Mouse (Mus musculus): ENCODE measurements at regions not wholly inside any gene's neighbourhood (a gene's known extent, or its start where the extent isn't known, plus 50 kb on each side); places are given as distances from the start of the nearest gene placed in this dataset.

DNA sequence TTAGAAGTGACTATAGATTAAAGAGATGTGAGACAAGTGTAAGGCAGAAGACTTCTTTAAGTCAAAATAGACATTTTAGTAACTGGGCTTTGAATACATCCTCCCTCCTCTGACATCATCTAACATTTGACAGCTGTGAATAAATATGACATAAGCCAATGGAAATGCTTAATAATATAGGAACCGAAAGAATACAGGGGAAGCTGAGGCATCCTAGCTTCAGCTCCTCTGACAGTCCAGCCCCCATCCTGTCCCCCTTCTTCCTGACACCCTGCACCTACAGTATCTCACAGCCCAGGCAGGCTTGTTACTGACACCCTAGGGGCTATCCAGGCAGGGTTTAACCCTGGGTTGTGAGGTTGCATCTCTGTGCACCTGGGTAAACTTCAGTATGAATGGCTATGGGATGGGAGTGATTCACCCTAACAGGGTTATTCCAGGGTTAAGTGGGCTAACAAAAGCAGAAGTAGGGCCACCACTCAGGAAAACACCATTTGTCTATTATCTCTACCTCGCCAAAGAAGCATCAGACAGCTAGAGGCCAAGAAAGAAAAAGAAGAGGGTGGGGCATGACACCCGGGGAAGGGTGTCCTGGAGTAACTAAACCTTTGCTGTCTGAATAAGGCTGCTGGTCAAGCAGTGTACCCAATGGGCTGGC, 158.6 kb upstream of the Dyrk2 start:
- intact Hi-C loops (cut with DNase I), result no loop called here
- no peak for DNase-seq (ENCODE audit: low spot score in 2 of 2)

DNA sequence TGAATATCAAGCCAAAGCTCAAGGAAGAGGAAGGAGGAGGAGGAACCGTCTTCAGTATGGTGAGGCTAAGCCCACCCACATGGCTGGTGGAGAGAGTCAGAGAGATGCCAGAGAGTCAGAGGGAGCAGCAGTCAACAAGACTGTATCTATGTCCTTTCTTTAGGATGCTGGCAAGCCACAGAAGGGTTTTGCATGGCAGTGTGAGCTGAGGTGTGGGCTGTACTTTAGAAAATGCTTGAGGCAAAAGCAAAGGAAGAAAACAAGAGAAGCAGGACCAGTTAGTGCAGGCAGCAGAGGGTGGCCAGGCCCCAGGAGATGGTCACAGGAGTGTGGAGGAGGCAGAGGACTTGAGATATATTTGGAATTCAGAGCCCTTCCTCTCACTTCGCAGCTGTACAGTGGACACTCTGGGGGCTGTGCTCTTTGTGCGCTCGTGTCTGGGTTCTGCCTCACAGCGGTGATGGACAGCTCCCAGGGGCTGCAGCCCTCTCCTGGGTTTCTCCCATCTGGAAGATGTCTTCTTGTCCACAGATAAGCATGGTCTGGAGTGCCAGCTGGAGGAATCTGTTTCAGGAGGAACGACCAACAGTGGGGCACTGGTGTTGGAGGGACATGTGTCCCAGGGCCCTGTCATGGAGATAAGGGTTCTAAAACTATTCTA, 157.4 kb upstream of the Dyrk2 start:
- DNase-seq (ENCODE audit: low spot score in 2 of 2), result peak; percentile 31 to 39
- intact Hi-C loops (cut with DNase I), result no loop called here

DNA sequence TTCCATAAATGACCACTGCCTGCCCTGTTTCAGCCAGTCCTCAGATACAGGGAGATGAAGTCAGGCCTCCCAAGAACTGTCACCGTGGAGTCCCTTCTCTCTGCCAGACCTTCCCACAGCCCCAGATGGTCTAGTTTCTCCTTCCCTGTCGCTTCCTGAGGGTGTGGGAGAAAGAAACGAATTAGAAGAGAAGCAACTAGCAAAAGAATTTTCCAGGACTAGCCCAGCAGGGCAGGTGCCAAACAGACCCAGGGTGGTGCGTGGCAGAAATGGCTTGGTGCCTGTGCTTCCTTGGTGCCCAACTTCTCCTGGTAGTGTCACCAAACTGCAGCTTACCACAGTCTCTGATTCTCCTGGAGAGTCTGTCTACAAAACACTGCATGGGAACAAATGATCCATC, 156.3 kb upstream of the Dyrk2 start:
- intact Hi-C loops (cut with DNase I), result no loop called here
- peak; percentile 54 to 72 for DNase-seq (ENCODE audit: low spot score in 2 of 2)

DNA sequence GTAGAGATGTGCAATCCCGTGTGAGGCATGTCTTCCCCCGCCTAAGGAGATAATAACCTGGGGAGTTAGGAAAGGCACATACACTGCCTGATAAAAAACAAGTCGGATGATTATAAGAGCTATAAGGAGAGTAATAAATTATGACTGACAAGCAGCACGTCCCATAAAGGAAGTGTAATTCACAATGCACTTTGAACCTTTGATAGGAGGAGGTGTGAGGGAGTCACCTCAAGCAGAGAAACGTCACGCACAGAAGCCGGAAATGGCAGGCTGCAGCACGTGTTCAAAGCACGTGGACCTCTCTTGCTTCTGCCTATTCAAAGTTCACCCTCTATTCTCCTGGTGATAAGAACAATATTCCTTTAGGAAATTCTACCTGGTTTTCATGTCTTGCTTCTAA, 154.4 kb upstream of the Dyrk2 start:
- intact Hi-C loops (cut with DNase I), result no loop called here
- no peak for DNase-seq (ENCODE audit: low spot score in 2 of 2)

GRCm38 (mm10) chr10:119019082-119019481, 149.1 kb upstream of the Dyrk2 start:
- intact Hi-C loops (cut with DNase I), result no loop called here
- DNase-seq (ENCODE audit: low spot score in 2 of 2), result no peak

DNA sequence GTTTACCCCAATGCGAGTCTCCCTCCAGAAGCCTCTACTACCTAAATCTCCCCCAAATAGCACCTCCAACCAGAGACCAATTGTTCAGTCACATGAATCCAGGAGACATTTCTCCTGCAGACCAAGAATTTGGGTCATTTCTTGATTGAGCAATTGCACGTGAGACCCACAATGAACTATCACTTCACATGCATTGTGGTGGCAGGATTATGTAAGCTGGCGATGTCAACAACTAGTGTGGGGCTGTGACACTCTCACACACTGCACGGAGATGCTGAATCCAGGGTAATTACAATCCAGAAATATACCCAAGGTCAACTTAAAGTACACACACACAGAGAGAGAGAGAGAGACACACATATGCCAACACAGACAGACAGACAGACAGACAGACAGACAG, 148.5 kb upstream of the Dyrk2 start:
- no peak for DNase-seq (ENCODE audit: low spot score in 2 of 2)
- intact Hi-C loops (cut with DNase I), result no loop called here

DNA sequence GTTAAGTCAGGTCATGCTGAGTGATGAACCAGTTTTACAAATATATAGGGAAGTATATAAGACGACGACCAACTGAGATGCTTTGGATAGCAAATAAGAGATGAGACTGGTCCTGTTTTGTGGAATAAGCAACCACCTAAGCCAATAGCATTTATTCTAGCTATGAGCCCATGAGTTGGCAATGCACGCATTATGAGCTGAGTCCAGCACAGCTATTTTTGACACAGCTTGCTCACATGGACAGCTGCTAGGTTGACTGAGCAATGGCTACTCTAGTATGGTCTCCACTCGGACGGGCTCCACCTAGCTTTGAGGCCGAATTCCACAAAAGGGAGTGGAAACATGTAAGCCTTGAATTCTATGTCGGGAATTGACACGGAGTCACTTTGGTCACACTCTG, 146.1 kb upstream of the Dyrk2 start:
- DNase-seq (ENCODE audit: low spot score in 2 of 2), result no peak
- intact Hi-C loops (cut with DNase I), result no loop called here

DNA sequence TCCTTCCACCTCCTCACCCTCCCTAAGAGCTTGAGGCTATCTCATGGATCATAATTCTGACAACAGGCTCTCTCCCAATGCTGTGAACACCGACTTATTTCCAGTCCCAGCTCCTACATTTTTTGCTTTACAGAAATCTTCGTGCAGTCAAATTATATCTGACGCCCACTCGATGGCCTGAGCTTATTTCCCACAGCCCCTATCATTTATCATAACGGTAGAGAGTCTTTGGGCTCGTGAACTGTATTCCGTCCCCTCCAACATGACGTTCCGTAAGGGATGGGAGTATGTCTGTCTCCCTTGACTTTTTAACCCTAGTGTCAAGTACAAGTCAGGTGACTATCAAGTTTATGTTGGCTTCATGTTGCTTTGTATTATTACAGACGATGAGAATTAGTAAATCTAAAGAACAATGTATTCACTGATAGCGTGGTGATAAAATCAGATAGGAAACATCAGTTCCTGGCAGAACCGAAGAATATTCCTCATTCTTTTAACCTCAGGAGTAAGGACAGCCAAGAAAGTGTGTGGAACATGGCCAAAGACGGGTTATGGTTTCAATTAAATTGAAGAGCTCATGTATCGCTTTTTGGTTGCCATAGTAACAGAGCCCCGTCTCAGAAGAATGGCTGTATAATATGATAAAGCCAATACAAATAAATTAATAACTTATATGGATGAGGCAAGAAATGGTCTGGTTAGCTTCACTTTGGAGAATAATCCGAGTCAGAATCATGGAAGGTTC, 145.5 kb upstream of the Dyrk2 start:
- intact Hi-C loops (cut with DNase I), result no loop called here
- no peak for DNase-seq (ENCODE audit: low spot score in 2 of 2)

DNA sequence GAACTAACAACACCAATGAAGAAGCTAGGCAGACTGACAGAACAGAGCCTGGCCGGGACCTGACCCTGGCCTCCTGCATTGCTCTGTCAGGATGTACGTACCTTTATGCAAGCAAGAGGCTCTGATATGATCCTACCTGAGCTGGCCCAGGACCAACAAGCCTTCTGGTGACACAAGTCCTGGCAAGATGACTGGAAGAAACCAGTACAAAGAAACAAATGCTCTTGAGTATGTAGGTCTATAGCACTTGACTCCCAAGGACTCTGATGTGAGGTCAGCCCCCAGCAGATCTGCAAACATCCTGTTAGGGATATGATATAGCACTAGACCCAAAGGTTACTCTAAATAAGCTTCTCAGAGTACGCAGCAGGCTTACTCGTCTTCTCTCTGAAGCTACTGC, 144.7 kb upstream of the Dyrk2 start:
- intact Hi-C loops (cut with DNase I), result no loop called here
- DNase-seq (ENCODE audit: low spot score in 2 of 2), result no peak

DNA sequence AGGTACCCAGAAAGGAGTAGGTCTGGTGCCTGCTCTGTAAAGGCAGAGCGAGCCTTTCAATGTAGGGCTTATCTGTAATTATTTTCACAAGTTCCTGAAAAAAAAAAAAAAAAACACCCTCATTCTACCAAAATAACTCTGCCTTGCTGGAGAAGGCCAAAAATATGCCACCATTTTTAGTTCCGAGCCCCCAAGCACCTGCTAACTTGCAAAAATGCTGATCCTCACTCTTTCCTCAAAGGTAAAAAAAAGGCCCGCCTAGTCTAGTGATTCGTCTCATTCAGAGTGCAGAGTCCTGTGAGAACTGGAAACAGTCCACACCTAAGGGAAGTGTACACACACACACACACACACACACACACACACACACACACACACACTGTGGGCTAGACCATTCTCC, 143.7 kb upstream of the Dyrk2 start:
- DNase-seq (ENCODE audit: low spot score in 2 of 2), result peak; percentile 37 to 52
- intact Hi-C loops (cut with DNase I), result no loop called here

- no peak for DNase-seq (ENCODE audit: low spot score in 2 of 2)
- intact Hi-C loops (cut with DNase I), result no loop called here
Measured at GRCm38 (mm10) chr10:119011511-119011910, 141.5 kb upstream of the Dyrk2 start.

- no peak for DNase-seq (ENCODE audit: low spot score in 2 of 2)
- intact Hi-C loops (cut with DNase I), result no loop called here
Measured at GRCm38 (mm10) chr10:119010884-119011283, 140.9 kb upstream of the Dyrk2 start.

- DNase-seq (ENCODE audit: low spot score in 2 of 2), result no peak
- intact Hi-C loops (cut with DNase I), result no loop called here
Measured at GRCm38 (mm10) chr10:119006866-119007575, 137.0 kb upstream of the Dyrk2 start.

DNA sequence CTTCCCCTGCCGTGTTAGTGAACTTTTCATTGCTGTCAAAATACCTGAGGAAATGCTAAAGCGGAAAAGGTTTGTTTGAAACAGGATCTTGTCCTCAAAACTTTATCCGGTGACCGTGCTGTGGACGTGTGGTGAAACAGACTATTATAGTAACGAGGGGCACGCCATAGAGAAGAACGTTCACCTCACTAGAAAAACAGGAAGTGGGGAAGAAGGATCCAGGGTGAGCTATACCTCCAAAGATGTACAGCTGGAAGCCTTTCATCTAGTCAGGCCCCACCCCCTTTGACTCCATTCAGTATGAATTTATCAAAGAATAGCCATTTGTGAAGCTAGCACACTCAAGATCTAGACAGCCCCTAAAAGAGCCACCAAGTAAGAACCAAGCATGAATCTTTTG, 135.5 kb upstream of the Dyrk2 start:
- DNase-seq (ENCODE audit: low spot score in 2 of 2), result no peak
- intact Hi-C loops (cut with DNase I), result no loop called here

DNA sequence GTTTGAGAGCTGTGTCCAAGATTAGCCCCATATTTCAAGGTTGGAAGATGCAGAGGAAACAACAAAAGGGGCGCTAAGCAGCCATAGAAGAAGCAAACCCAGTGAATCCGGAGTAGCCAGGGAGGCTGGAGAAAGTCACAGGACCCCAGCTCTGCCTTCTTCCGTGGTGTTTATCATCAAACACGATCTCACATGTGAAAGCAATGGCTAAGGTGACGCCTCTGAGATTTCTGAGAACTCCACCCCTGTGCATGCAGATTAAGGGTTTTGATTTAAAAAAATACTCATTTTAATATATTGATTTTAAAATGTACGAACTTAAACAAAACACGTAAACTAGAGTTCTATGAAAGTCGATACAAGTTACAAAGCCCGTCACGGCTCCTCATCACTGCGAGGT, 134.4 kb upstream of the Dyrk2 start:
- no peak for DNase-seq (ENCODE audit: low spot score in 2 of 2)
- intact Hi-C loops (cut with DNase I), result no loop called here

DNA sequence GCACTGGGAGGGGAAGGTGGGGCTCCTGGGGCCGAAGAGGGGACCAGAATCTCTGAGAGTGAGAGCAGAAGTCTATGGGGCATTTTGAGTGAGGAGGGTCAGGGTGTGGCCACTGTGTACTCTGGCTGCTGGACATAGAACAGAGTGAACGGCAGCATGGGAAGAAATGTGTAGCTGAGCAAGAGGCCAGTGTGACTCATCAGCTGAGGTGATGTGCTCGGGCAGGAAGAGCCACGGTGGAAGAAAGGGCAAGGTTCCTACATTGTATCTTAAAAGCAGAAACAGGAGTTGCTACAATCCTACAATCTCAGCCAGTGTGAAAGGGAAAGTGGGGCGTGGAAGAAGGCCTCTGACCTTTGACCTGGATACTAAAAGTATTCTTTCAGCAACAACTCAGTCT, 133.8 kb upstream of the Dyrk2 start:
- DNase-seq (ENCODE audit: low spot score in 2 of 2), result no peak
- intact Hi-C loops (cut with DNase I), result no loop called here

DNA sequence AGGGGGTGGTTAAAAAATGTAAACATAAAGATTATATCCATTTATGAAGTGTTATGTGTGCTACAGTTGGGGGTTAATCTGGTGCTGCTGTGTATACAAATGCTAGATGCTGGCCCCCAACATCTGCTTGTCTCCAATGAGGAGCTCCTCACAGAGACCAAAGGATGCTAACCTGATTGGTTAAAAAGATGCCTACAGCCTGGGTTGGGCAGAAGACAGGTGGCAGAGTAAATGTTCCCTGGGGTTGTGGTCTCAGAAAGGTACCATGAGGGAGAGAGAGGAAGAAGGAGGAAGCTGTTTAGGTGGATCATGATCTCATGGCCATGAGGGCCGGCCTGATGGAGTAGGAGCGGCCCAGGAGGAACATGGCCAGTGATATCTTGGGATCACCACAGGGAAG, 133.0 kb upstream of the Dyrk2 start:
- no peak for DNase-seq (ENCODE audit: low spot score in 2 of 2)
- intact Hi-C loops (cut with DNase I), result no loop called here

DNA sequence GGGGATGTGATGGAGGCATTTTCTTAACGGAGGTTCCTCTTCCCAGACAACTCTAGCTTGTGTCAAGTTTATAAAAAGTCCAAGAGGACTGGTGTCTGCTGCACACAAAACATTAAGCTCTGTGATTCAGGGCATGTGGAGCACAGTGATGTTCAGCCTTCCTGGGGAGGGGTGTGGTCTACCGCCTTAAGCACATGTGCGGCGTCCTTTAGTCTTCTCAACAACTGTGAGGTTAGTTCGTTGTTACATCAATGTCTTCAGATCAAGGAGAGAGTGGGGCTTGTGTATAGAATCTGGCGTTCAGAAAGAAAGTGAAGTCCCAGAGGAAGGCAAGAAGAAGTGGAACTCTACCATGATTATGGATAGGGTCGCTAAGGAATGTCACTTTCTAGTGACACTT, 131.9 kb upstream of the Dyrk2 start:
- no peak for DNase-seq (ENCODE audit: low spot score in 2 of 2)
- intact Hi-C loops (cut with DNase I), result no loop called here

DNA sequence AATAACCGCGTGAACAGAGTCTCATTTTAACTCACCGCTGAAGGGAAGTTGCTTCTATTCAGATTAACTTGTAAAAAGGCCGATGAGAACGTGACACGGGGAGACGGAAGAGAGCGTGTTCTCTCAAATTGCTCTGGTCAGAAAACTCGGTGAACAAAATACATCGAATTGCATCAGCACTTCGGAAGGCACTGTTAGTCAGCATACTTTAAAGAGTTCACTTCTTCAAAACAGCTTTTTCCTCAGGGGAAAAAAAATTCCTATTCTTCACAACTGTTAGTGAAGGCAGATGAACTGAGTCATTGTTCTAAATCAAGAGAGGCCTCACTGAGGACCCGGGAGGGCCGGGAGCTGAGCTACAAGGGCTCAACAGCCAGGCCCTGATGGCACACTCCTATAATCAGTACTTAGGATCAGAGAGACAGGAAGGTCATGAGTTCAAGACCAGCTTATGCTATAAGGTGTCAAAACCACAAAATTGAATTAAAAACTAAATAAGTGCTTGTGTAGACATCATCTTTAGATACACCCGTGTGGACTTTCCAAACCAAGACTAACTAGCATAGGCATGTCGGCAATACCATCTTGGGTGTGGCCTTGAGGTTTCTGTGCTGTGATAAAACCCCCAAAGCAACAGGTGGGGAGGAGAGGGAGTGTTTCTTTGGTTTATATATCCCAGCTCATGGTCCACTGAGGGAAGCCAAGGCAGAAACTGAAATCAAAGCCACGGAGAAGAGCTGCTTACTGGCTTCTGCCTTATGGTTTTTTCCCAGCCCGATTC, 131.2 kb upstream of the Dyrk2 start:
- DNase-seq (ENCODE audit: low spot score in 2 of 2), result no peak
- intact Hi-C loops (cut with DNase I), result no loop called here

GRCm38 (mm10) chr10:118998966-118999365, 129.0 kb upstream of the Dyrk2 start:
- intact Hi-C loops (cut with DNase I), result no loop called here
- no peak for DNase-seq (ENCODE audit: low spot score in 2 of 2)

Data from left cerebral cortex, postnatal 36 days (tissue).